Mouse (Mus musculus): Measurements from ENCODE around the gene Kcne4. TPM values are rescaled to one million over a fixed set of nuclear protein-coding genes. Genes with fewer than 3 reads are reported as not detected.

Gene Kcne4
- polyA plus RNA-seq, 1 experiment from 2014 or later = 1.7 TPM

DNA sequence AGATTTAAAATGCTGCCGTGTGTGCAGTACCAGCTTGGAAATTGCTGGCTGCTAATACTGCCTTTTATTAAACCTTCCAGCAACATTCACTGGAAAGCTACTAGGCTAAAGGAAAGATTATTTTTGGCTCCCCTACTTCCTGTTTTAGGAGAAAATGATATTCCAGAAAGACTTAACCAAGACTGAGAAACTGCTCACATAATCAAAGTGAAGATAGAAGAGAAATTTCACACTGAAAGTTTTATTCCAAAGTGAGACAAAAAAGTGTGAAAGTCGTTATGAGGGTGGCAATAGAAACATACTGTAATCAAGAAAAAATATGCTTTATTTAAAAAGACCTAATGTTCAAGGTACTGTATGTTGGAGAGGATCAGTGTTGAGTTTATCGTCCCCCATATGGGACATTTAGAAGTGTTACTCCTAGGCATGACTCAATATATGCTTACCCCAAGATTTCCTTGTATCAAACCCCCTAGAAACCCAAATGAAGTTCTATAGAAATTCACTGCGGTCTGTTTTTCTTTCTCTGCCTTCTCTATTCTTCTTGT lies 48.3 kb downstream of the Kcne4 start:
- no peak for DNase-seq (ENCODE audit: low spot score)
- Histone ChIP-seq H3K36me3 (replicated peaks; ENCODE audit: control insufficient read depth, insufficient read depth) (no peaks in the 10 kb centered on the region), H3K27me3 (ENCODE audit: control insufficient read depth, insufficient read depth, low read length) (no peaks in the 10 kb centered on the region), H3K4me2 (replicated peaks) (no peak overlapping the region), H3K9ac (no peak overlapping the region), H3K4me1 (replicated peaks; ENCODE audit: control insufficient read depth, insufficient read depth, low read length) (no peaks in the 10 kb centered on the region), H3K27ac (no peak overlapping the region), H3K4me3 (replicated peaks; ENCODE audit: low read length) (no peak overlapping the region), H3K9me3 (ENCODE audit: control insufficient read depth, low read length) (no peaks in the 10 kb centered on the region)
- 83% methylated on average over 4 of the region's 4 CpGs for WGBS
- ATAC-seq (ENCODE audit: low FRiP score) = no peak

DNA sequence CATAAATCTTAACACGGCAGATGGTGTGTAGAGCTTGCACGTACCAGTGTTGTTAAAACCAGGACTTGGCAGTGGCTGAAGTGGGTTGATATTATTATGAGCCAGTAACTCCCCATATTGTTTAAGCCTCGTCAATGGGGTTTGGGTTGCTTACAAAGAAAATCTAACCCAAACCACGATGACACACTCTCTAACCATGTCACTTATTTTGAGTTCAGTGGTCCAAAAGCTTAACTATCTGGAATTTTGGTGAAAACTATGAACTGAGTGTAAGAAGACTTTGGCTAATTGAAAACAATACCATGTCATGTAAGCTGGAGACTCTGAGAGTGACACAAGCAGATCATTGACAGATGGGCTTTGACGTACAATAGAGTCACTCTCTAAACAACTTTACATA lies 49.4 kb downstream of the Kcne4 start:
- ATAC-seq (ENCODE audit: low FRiP score) (no peak), DNase-seq (ENCODE audit: low spot score) (no peak)
- WGBS = 90% methylated on average over 5 of the region's 5 CpGs
- Histone ChIP-seq H3K4me2 (replicated peaks) (no peak overlapping the region), H3K4me3 (replicated peaks; ENCODE audit: low read length) (no peak overlapping the region), H3K27ac (no peak overlapping the region), H3K9ac (no peak overlapping the region), H3K36me3 (replicated peaks; ENCODE audit: control insufficient read depth, insufficient read depth) (no peaks in the 10 kb centered on the region), H3K27me3 (ENCODE audit: control insufficient read depth, insufficient read depth, low read length) (no peaks in the 10 kb centered on the region), H3K9me3 (ENCODE audit: control insufficient read depth, low read length) (no peaks in the 10 kb centered on the region), H3K4me1 (replicated peaks; ENCODE audit: control insufficient read depth, insufficient read depth, low read length) (no peaks in the 10 kb centered on the region)

DNA sequence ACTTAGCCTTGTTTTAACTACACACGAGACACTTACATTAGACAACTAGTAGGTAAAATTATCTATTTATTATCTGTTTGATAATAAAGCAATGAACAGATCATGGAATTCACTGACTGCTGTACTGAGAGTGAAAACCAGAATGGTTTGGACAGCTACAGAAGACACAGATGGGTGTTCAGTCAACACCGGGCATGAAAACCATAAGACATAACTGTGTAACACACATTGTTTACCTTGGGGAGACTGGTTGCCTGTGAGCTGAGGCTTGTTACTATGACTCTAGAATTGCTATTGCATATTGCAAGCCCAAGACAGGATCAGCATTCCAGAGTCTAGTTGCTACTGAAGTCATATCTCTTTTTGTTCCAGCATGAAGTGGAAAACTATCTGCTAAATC lies 49.9 kb downstream of the Kcne4 start:
- no peaks in the 10 kb centered on the region for H3K27me3 ChIP-seq (ENCODE audit: control insufficient read depth, insufficient read depth, low read length)
- ATAC-seq (ENCODE audit: low FRiP score) = no peak
- no peak for DNase-seq (ENCODE audit: low spot score)
- H3K4me1 ChIP-seq (replicated peaks; ENCODE audit: control insufficient read depth, insufficient read depth, low read length) = no peaks in the 10 kb centered on the region
- no peaks in the 10 kb centered on the region for H3K36me3 ChIP-seq (replicated peaks; ENCODE audit: control insufficient read depth, insufficient read depth)
- no peak overlapping the region for H3K27ac ChIP-seq
- WGBS = 97% methylated on average over 2 of the region's 2 CpGs
- no peak overlapping the region for H3K4me3 ChIP-seq (replicated peaks; ENCODE audit: low read length)
- no peak overlapping the region for H3K4me2 ChIP-seq (replicated peaks)
- no peak overlapping the region for H3K9ac ChIP-seq
- H3K9me3 ChIP-seq (ENCODE audit: control insufficient read depth, low read length) = no peaks in the 10 kb centered on the region

Other genes starting within 250 kb of the Kcne4 start
- gene Acsl3, start 158.9 kb upstream of the Kcne4 start, polyA plus RNA-seq (2014; fragmentation: Nextera tagmentation; extraction: Ambion mirVana) = 109 and 138 TPM in 2 replicates
- 2.9 and 4.3 TPM in 2 replicates for gene Utp14b, start 158.7 kb upstream of the Kcne4 start, polyA plus RNA-seq (2014; fragmentation: Nextera tagmentation; extraction: Ambion mirVana)

All from hindbrain, embryonic 14.5 days (tissue).